In the genomic region with DNA sequence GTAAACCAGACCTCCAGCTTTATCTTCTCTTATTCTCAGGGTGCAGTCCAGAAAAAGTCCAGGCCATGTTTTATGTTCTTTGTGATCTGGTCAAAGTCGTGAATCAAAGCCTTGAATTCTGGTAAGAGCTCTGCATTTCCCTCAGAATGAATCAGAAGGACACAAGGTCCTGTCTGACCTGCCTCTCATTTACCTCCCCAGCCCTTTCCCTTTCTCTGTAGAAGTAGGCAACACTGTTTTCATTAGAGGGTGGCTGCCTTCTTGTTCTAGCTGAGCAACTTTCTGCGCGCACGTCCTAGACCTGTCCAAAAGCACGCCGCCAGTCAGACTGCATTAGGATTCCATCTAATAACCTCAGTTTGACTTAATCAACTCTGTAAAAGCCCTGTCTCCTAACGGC, we compare ENCODE assay signal across 7 mouse cellular contexts. TPM values are rescaled to one million over a fixed set of nuclear protein-coding genes. Genes with fewer than 3 reads are reported as not detected.
DNase-seq lines count a peak whose midpoint lies in the region; ATAC-seq and TF ChIP-seq lines count a peak whose summit lies in the region.

No protein-coding gene starts in this region.

- peak; percentile 26 for TF ChIP-seq POLR2A in ES-Bruce4 (IDR thresholded peaks at IDR 0.05; ENCODE audit: insufficient read depth, low read length)

- ATAC-seq in forebrain, embryonic 11.5 days (replicated peaks; ENCODE audit: low FRiP score) = no peak
- no peak for ATAC-seq in limb, embryonic 12.5 days (ENCODE audit: insufficient number of reproducible peaks, insufficient read depth, low FRiP score, low TSS enrichment, low read depth)
- ATAC-seq in stomach, postnatal 0 days (ENCODE audit: low FRiP score, low TSS enrichment) = no peak

- no peaks in the 10 kb centered on the region for H3K36me3 ChIP-seq in ES-Bruce4 (ENCODE audit: control insufficient read depth, insufficient read depth, low read length, poor library complexity, severe bottlenecking)
- H3K36me3 ChIP-seq in forebrain, embryonic 11.5 days (ENCODE audit: control insufficient read depth, insufficient read depth, low read length) = no peaks in the 10 kb centered on the region
- no peaks in the 10 kb centered on the region for H3K36me3 ChIP-seq in limb, embryonic 12.5 days
- no peaks in the 10 kb centered on the region for H3K36me3 ChIP-seq in stomach, postnatal 0 days (ENCODE audit: control insufficient read depth, insufficient read depth, low read length)

- H3K9me3 ChIP-seq in ES-Bruce4 (replicated peaks; ENCODE audit: control insufficient read depth, insufficient read depth, low read length, poor library complexity, severe bottlenecking) = no peaks in the 10 kb centered on the region
- H3K9me3 ChIP-seq in forebrain, embryonic 11.5 days (ENCODE audit: control insufficient read depth, low read length) = no peaks in the 10 kb centered on the region
- H3K9me3 ChIP-seq in limb, embryonic 12.5 days = no peaks in the 10 kb centered on the region
- H3K9me3 ChIP-seq in stomach, postnatal 0 days (ENCODE audit: control insufficient read depth, low read length) = no peaks in the 10 kb centered on the region

- DNase-seq in A20 (ENCODE audit: low read depth, low spot score) = peak; percentile 87
- no peak for DNase-seq in forebrain, embryonic 11.5 days (ENCODE audit: low spot score)
- peak; percentile 23 for DNase-seq in stomach, postnatal 0 days (ENCODE audit: low spot score)
- DNase-seq in gastrocnemius, postnatal 25 days = no peak
- no peak for DNase-seq in ovary, adult 18-20 months (ENCODE audit: low spot score)

- H3K27ac ChIP-seq in ES-Bruce4 (ENCODE audit: insufficient read depth, low read length) = peak overlapping the region; percentile 90
- H3K27ac ChIP-seq in forebrain, embryonic 11.5 days (ENCODE audit: low read depth, low read length) = peak overlapping the region; percentile 99
- peak overlapping the region; percentile 99 for H3K27ac ChIP-seq in limb, embryonic 12.5 days
- peak overlapping the region; percentile 99 for H3K27ac ChIP-seq in stomach, postnatal 0 days (replicated peaks)

- no peak for TF ChIP-seq CTCF in ES-Bruce4 (IDR thresholded peaks at IDR 0.05; ENCODE audit: low read depth, low read length)
- no peak for TF ChIP-seq CTCF in stomach, postnatal 0 days (IDR thresholded peaks at IDR 0.05; ENCODE audit: low read depth)

- H3K4me1 ChIP-seq in ES-Bruce4 (ENCODE audit: control insufficient read depth, insufficient read depth, low read length) = peaks cover 4% of the 10 kb centered on the region
- H3K4me1 ChIP-seq in forebrain, embryonic 11.5 days (replicated peaks; ENCODE audit: control insufficient read depth, insufficient read depth, low read length) = peaks cover 10% of the 10 kb centered on the region
- peaks cover 17% of the 10 kb centered on the region for H3K4me1 ChIP-seq in limb, embryonic 12.5 days (replicated peaks)
- H3K4me1 ChIP-seq in stomach, postnatal 0 days (replicated peaks; ENCODE audit: control insufficient read depth, insufficient read depth) = peaks cover 3% of the 10 kb centered on the region; the same call in 1 of the 2 replicates

- no peak for TF ChIP-seq EP300 in ES-Bruce4 (IDR thresholded peaks at IDR 0.05; ENCODE audit: insufficient read depth, low read depth, low read length)
- TF ChIP-seq EP300 in stomach, postnatal 0 days (optimal IDR thresholded peaks at IDR 0.05) = no peak

- WGBS in forebrain, embryonic 11.5 days = 28% methylated on average over 7 of the region's 7 CpGs
- WGBS in limb, embryonic 12.5 days = 24% methylated on average over 7 of the region's 7 CpGs
- WGBS in stomach, postnatal 0 days = 9% methylated on average over 7 of the region's 7 CpGs

- H3K9ac ChIP-seq in ES-Bruce4 (ENCODE audit: low read depth, poor library complexity, severe bottlenecking) = peak overlapping the region; percentile 54
- H3K9ac ChIP-seq in forebrain, embryonic 11.5 days (ENCODE audit: low read length) = peak overlapping the region; percentile 72
- H3K9ac ChIP-seq in limb, embryonic 12.5 days (replicated peaks) = peak overlapping the region; percentile 65
- H3K9ac ChIP-seq in stomach, postnatal 0 days (ENCODE audit: low read length) = peak overlapping the region; percentile 72

- H3K27me3 ChIP-seq in ES-Bruce4 (ENCODE audit: control insufficient read depth, insufficient read depth, low read length, poor library complexity, severe bottlenecking) = no peaks in the 10 kb centered on the region
- no peaks in the 10 kb centered on the region for H3K27me3 ChIP-seq in forebrain, embryonic 11.5 days (ENCODE audit: control insufficient read depth, insufficient read depth, low read length)
- no peaks in the 10 kb centered on the region for H3K27me3 ChIP-seq in limb, embryonic 12.5 days
- no peaks in the 10 kb centered on the region for H3K27me3 ChIP-seq in stomach, postnatal 0 days (ENCODE audit: control insufficient read depth, insufficient read depth, low read length)

- peak overlapping the region; percentile 34 for H3K4me2 ChIP-seq in forebrain, embryonic 11.5 days (ENCODE audit: low read depth, low read length, severe bottlenecking)
- peak overlapping the region; percentile 57 for H3K4me2 ChIP-seq in limb, embryonic 12.5 days
- H3K4me2 ChIP-seq in stomach, postnatal 0 days (replicated peaks; ENCODE audit: low read depth) = peak overlapping the region; percentile 52

- peak overlapping the region; percentile 95 for H3K4me3 ChIP-seq in ES-Bruce4 (ENCODE audit: low read depth, low read length)
- peak overlapping the region; percentile 46; the same call in 1 of the 2 replicates for H3K4me3 ChIP-seq in forebrain, embryonic 11.5 days (ENCODE audit: low read depth, low read length)
- H3K4me3 ChIP-seq in limb, embryonic 12.5 days (replicated peaks) = peak overlapping the region; percentile 51
- peak overlapping the region; percentile 54 for H3K4me3 ChIP-seq in stomach, postnatal 0 days (ENCODE audit: low read depth, low read length)

RNA-seq across cellular contexts. Expression of a gene that starts 0.8 kb away (rescaled TPM):
- polyA plus RNA-seq in ES-Bruce4 (2011; ENCODE audit: insufficient read depth, insufficient read length, low read depth, missing spikeins) = 259 and 265 TPM in 2 replicates
- 433 and 456 TPM in 2 replicates for polyA plus RNA-seq in forebrain, embryonic 11.5 days (2014; fragmentation: Nextera tagmentation; extraction: Ambion mirVana)
- 436 and 444 TPM in 2 replicates for polyA plus RNA-seq in limb, embryonic 12.5 days (2016; fragmentation: Nextera tagmentation; extraction: Ambion mirVana)
- 57.1 and 59.6 TPM in 2 replicates for polyA plus RNA-seq in stomach, postnatal 0 days (2015; fragmentation: Nextera tagmentation; extraction: Ambion mirVana)
- 10 to 100 TPM; 43.5 to 46.7 TPM for total RNA-seq in gastrocnemius, postnatal 25 days (2021)

RNA-seq across cellular contexts. Expression of a gene that starts 56.4 kb away (rescaled TPM):
- polyA plus RNA-seq in ES-Bruce4 (2011; ENCODE audit: insufficient read depth, insufficient read length, low read depth, missing spikeins) = 550 and 557 TPM in 2 replicates
- polyA plus RNA-seq in forebrain, embryonic 11.5 days (2014; fragmentation: Nextera tagmentation; extraction: Ambion mirVana) = 399 and 404 TPM in 2 replicates
- 393 and 402 TPM in 2 replicates for polyA plus RNA-seq in limb, embryonic 12.5 days (2016; fragmentation: Nextera tagmentation; extraction: Ambion mirVana)
- 523 and 539 TPM in 2 replicates for polyA plus RNA-seq in stomach, postnatal 0 days (2015; fragmentation: Nextera tagmentation; extraction: Ambion mirVana)
- total RNA-seq in gastrocnemius, postnatal 25 days (2021) = 1,000 to 10,000 TPM; 1,149 to 1,195 TPM

Comparison
In these comparisons a context has a peak if more than half of its experiments do, and no peak if none do; other contexts are left out.
1. DNase-seq: peak in A20 (single experiment) and stomach, postnatal 0 days (single experiment); none in forebrain, embryonic 11.5 days (single experiment), gastrocnemius, postnatal 25 days (single experiment) and ovary, adult 18-20 months (single experiment).
2. Peak in every context shown above with its lines, with median percentiles within 50 percentile points of each other: H3K27ac ChIP-seq, H3K4me3 ChIP-seq, H3K9ac ChIP-seq and H3K4me2 ChIP-seq.